Mouse (Mus musculus) limb, embryonic 15.5 days (tissue): ENCODE measurements at regions not wholly inside any gene's neighbourhood (a gene's known extent, or its start where the extent isn't known, plus 50 kb on each side); places are given as distances from the start of the nearest gene placed in this dataset.

ENCODE experiments used
- ATAC-seq: fragments of 200-750 bp; cut with Nextera tagmentation; 2 replicates; pipeline ENCODE4 v1.8.0; 2017; ENCODE audit warnings: low read depth, moderate TSS enrichment; ENCODE audit not compliant: insufficient number of reproducible peaks, low FRiP score, low TSS enrichment
- H3K27ac ChIP-seq: fragments of 300-500 bp; sonication (generic); 2 replicates; pipeline ENCODE4 v1.5.1; 2015; ENCODE audit warnings: moderate library complexity, mild to moderate bottlenecking, inconsistent platforms
- H3K27me3 ChIP-seq: fragments of 300-500 bp; sonication (generic); 2 replicates; pipeline ENCODE4 v1.6.1; 2015; ENCODE audit warnings: inconsistent platforms
- H3K36me3 ChIP-seq: fragments of 300-500 bp; sonication (generic); 2 replicates; pipeline ENCODE4 v1.6.1; 2015; ENCODE audit warnings: inconsistent platforms
- H3K4me1 ChIP-seq: fragments of 300-500 bp; sonication (generic); 2 replicates; pipeline ENCODE4 v1.6.1; 2015; ENCODE audit warnings: inconsistent platforms
- H3K4me2 ChIP-seq: fragments of 300-500 bp; sonication (generic); 2 replicates; pipeline ENCODE4 v1.6.1; 2015; ENCODE audit warnings: mild to moderate bottlenecking, inconsistent platforms
- H3K4me3 ChIP-seq: fragments of 300-500 bp; sonication (generic); 2 replicates; pipeline ENCODE4 v1.5.1; 2015; ENCODE audit warnings: mild to moderate bottlenecking, inconsistent platforms
- H3K9ac ChIP-seq: fragments of 300-500 bp; sonication (generic); 2 replicates; pipeline ENCODE4 v1.6.1; 2015; ENCODE audit warnings: inconsistent platforms
- H3K9me3 ChIP-seq: fragments of 300-500 bp; sonication (generic); 2 replicates; pipeline ENCODE4 v1.6.1; 2016; ENCODE audit warnings: inconsistent platforms
- WGBS: fragments of 180-500 bp; shearing (Covaris S2); methylation state at CpG from one replicate; pipeline ENCODE4 v1.1.7; 2015; 5-methylcytosine and 5-hydroxymethylcytosine counted together

DNA sequence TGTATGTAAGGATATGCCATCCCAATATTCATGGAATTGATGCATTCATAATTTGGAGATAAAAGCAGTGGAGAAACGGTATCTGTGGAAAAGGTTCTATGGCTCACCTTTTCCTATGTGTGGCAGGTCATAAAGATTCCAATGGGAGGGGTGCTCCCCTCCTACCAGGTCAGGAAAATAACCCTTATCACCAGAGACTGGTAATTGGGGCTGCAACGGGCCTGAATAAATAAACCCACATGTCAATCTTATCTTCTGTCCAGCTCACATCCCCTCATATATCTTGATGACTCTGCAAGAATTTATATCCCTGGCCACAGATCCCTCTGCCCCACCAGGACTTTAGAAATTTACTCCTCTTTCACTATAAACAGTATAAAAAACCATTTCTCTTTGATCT lies 66.7 kb upstream of the Cxcr4 start:
- Histone ChIP-seq H3K4me2 (no peak overlapping the region), H3K27me3 (no peaks in the 10 kb centered on the region), H3K4me1 (no peaks in the 10 kb centered on the region), H3K27ac (no peak overlapping the region), H3K4me3 (no peak overlapping the region), H3K9ac (no peak overlapping the region), H3K9me3 (no peaks in the 10 kb centered on the region), H3K36me3 (no peaks in the 10 kb centered on the region)
- ATAC-seq, result no peak
- 14% methylated on average over 2 of the region's 2 CpGs for WGBS

DNA sequence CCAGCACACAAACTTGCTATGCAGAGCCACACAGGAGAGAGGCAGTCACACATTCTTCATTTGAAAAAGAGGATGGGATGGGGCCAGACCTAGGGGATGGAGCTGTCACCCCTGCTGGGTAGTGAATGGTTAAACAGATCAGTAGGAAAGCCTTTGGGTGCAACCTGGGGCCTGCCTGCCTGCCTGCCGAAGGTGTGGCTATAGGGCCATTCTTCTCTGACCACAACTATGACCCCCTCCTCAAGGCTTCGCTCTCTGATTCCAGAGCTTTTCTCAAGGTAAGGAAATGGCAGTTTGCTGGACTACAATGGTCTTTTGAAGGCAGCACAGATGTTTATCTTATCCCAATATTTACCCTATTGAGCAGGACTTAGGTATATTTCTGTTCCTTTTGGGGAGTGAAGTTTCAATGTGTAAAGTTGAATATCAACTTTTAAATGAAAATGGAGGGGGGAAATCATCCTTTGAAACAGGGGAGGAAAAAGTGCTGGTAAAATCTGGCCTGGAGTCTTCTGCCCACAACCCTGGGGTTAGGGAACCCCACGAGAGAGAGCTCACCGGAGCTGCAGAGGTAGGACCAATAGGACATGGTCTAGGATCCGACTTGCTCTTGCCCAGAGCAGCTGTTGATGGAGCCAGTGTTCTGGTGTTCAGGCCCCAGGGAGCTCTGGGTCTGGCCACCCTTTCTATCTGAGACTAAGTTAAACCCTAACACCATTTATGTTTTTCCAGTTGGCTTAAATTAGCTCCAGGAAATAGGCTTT lies 62.2 kb upstream of the Cxcr4 start:
- H3K27ac ChIP-seq, result no peak overlapping the region
- no peaks in the 10 kb centered on the region for H3K27me3 ChIP-seq
- no peak overlapping the region for H3K9ac ChIP-seq
- no peak overlapping the region for H3K4me3 ChIP-seq
- no peaks in the 10 kb centered on the region for H3K9me3 ChIP-seq
- no peaks in the 10 kb centered on the region for H3K36me3 ChIP-seq
- no peak for ATAC-seq
- WGBS, result 62% methylated on average over 5 of the region's 5 CpGs
- H3K4me1 ChIP-seq, result no peaks in the 10 kb centered on the region
- H3K4me2 ChIP-seq, result no peak overlapping the region

DNA sequence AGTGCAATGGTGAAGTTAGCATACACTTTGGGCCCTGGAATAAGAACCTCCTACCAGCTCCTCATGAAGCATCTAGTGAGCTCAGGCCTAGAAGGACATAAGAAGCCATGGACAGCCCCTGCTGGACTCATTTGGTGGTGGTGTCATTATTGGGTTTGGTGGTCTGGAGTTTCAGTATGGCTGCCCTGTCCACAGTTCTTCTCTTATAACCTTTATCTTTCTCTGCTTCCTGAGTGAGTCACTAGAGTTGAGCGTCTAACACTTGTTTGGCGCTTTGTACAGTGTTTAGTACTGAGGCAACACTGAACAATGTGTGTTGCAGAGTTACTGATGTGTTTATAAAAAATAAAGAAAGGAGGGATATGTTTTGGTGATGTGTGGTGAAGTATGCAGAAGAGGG lies 58.5 kb upstream of the Cxcr4 start:
- ATAC-seq, result no peak
- no peak overlapping the region for H3K4me3 ChIP-seq
- no peaks in the 10 kb centered on the region for H3K9me3 ChIP-seq
- no peaks in the 10 kb centered on the region for H3K4me1 ChIP-seq
- H3K27ac ChIP-seq, result no peak overlapping the region
- H3K9ac ChIP-seq, result no peak overlapping the region
- no peaks in the 10 kb centered on the region for H3K36me3 ChIP-seq
- H3K4me2 ChIP-seq, result no peak overlapping the region
- 95% methylated on average over 2 of the region's 2 CpGs for WGBS
- no peaks in the 10 kb centered on the region for H3K27me3 ChIP-seq

DNA sequence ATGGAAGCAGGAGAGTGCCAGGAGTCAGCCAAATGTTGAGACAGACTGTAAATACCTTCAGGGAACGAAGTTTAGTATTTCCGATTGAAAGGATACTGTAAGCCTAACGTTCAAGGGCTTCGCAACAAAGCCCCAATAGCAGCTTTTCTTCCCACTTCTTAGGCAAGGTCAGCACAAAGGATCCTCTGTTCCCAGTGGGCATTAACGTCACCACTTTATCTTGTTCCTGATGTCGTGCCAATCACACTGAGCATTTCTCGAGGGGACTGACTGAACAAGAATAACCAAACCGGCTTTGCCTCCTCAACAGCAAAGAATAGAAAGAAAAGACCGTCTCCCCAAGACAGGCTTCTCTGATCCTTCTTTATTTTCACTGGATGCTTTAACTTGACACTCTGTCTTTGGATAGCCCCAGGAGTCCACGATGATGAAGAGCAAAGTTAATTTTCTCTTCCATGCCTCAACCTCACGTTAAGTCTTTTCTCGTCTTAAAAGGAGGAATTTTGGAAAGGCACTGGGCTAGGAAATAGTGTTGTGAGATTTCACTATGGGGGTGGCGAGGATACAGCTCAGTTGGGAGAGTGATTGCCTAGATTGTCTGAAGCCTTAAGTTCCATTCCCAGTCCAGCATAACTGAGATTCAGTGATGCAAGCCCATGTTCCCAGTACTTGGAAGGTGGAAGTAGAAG lies 57.5 kb upstream of the Cxcr4 start:
- H3K9me3 ChIP-seq, result no peaks in the 10 kb centered on the region
- no peak overlapping the region for H3K27ac ChIP-seq
- ATAC-seq, result no peak
- H3K27me3 ChIP-seq, result no peaks in the 10 kb centered on the region
- H3K4me2 ChIP-seq, result no peak overlapping the region
- H3K4me3 ChIP-seq, result no peak overlapping the region
- H3K4me1 ChIP-seq, result no peaks in the 10 kb centered on the region
- H3K36me3 ChIP-seq, result no peaks in the 10 kb centered on the region
- 62% methylated on average over 13 of the region's 13 CpGs for WGBS
- no peak overlapping the region for H3K9ac ChIP-seq

DNA sequence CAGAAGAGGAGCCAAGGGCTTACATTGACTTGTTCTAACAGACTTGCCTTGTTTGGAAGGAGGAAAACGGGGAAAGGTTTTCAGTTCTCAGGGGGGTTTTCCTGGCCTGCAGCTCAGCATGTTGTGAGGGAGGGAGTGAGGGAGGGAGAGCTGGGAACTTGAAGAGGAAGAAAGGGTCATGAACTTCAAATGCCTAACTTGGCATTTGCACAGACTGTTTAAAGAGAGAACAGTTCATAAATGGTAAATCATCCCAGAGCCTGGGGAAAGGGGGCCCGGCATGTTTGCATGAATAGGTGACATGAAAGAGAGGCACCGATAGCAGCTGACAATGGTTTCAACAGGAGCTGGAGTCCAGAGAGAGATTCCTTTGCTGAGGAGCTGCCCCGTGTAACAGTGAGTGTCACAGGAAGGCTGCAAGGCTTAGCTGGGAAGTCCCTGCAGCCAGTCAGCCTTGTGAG lies 51.3 kb upstream of the Cxcr4 start:
- Histone ChIP-seq H3K4me3 (no peak overlapping the region), H3K36me3 (no peaks in the 10 kb centered on the region), H3K9me3 (no peaks in the 10 kb centered on the region), H3K4me1 (peaks cover 6% of the 10 kb centered on the region; the same call in 1 of the 2 replicates), H3K4me2 (no peak overlapping the region), H3K27me3 (no peaks in the 10 kb centered on the region), H3K27ac (no peak overlapping the region), H3K9ac (no peak overlapping the region)
- ATAC-seq, result no peak
- 7% methylated on average over 4 of the region's 4 CpGs for WGBS

DNA sequence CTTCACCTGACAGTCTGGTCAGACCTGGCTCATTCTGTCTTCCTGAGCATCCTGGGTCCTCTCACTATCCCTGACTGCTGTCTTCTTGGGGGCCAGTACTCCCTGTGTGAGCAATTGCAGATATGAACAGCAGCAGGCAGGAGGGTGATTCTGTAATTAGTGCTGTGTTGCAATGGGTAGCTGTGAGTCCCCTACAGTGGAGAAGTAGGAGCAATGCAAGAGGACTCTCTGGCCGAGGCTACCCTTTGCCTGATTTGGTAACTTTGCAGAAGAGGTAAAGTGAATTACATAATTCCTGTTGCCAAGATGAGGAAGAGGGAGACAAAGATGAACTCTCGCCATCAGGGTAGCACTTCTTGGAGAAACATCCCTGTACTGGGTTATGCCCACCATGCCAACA lies 50.1 kb upstream of the Cxcr4 start:
- Histone ChIP-seq H3K4me3 (no peak overlapping the region), H3K27ac (no peak overlapping the region), H3K9me3 (no peaks in the 10 kb centered on the region), H3K9ac (no peak overlapping the region), H3K4me1 (peaks cover 6% of the 10 kb centered on the region; the same call in 1 of the 2 replicates), H3K4me2 (no peak overlapping the region), H3K27me3 (no peaks in the 10 kb centered on the region), H3K36me3 (no peaks in the 10 kb centered on the region)
- 84% methylated on average over 2 of the region's 2 CpGs for WGBS
- no peak for ATAC-seq
